Mouse (Mus musculus) brown adipose tissue, adult 24 weeks (tissue): ENCODE data around the gene Itgb5. TPM values are rescaled to one million over a fixed set of nuclear protein-coding genes. Genes with fewer than 3 reads are reported as not detected.

Experiments
- H3K27ac ChIP-seq: fragments of 200-500 bp; replicated peaks from 2 replicates; pipeline ENCODE4 v1.5.1; 2012; ENCODE audit warnings: low read depth, mild to moderate bottlenecking, low read length
- H3K4me1 ChIP-seq: fragments of 200-500 bp; 2 replicates; pipeline ENCODE4 v1.6.1; 2012; ENCODE audit warnings: low read length, mixed read lengths; ENCODE audit not compliant: control insufficient read depth, insufficient read depth, insufficient read length
- H3K4me3 ChIP-seq: fragments of 200-500 bp; 2 replicates; pipeline ENCODE4 v1.5.1; 2012; ENCODE audit warnings: low read depth, mild to moderate bottlenecking, low read length, moderate library complexity; ENCODE audit not compliant: insufficient read depth
- polyA plus RNA-seq: library from polyadenylated mRNA; stranded (reverse); fragments of >200 nt; gene quantifications from 2 replicates; pipeline ENCODE4 v1.2.4, GENCODE M21; 2012; ENCODE audit not compliant: missing spikeins, insufficient read depth, insufficient read length

Gene Itgb5
- polyA plus RNA-seq, 1 experiment: 42.1 TPM

DNA sequence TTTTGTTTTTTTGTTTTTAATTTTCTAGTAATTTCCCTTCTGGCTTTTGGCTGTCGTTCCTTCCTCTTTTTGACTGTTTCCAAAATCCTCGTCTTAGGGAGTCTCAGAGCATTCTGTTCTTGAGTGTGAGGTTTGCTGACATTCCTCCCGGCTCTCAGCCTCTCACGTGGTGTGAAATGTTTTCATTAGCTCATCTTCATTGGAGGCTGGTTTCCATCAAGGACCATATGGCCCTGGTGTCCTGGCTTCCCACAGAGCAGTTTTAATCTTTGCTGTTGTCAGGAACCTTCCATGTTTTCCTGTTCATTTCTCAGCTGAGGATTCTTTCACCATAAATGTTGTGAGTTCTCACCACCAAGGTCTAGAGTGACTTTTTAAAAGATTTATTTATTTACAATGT is 50.1 kb downstream of the Itgb5 start:
- no peak overlapping the region for H3K4me3 ChIP-seq
- H3K4me1 ChIP-seq: peaks cover 18% of the 10 kb centered on the region
- no peak overlapping the region for H3K27ac ChIP-seq

GRCm38 (mm10) chr16:33880765-33881164 is 51.3 kb downstream of the Itgb5 start:
- H3K4me1 ChIP-seq: peaks cover 28% of the 10 kb centered on the region
- H3K27ac ChIP-seq: 0 out of 2 replicates have a peak overlapping the region, but pooled peaks have one; percentile 8
- no peak overlapping the region for H3K4me3 ChIP-seq

DNA sequence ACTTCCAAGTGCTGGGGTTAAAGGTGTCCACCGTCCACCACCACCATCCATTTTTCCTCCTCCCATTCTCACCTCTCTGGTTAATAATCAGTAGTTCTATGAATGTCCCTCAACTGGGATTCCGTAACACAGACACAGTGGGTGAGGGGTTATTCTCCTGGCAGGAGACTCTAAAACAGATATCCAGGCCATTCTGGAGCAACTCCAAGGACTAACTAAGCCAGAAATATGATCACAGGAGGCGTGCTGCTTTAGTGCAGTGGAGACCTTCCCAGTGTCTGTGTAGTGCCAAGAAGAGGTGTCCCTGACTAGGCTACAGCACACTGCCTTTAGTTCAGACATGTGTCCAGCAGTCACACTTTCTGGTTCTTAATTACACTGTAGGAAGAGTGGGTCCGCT is 53.1 kb downstream of the Itgb5 start:
- peaks cover 39% of the 10 kb centered on the region for H3K4me1 ChIP-seq
- H3K27ac ChIP-seq: no peak overlapping the region
- H3K4me3 ChIP-seq: no peak overlapping the region

DNA sequence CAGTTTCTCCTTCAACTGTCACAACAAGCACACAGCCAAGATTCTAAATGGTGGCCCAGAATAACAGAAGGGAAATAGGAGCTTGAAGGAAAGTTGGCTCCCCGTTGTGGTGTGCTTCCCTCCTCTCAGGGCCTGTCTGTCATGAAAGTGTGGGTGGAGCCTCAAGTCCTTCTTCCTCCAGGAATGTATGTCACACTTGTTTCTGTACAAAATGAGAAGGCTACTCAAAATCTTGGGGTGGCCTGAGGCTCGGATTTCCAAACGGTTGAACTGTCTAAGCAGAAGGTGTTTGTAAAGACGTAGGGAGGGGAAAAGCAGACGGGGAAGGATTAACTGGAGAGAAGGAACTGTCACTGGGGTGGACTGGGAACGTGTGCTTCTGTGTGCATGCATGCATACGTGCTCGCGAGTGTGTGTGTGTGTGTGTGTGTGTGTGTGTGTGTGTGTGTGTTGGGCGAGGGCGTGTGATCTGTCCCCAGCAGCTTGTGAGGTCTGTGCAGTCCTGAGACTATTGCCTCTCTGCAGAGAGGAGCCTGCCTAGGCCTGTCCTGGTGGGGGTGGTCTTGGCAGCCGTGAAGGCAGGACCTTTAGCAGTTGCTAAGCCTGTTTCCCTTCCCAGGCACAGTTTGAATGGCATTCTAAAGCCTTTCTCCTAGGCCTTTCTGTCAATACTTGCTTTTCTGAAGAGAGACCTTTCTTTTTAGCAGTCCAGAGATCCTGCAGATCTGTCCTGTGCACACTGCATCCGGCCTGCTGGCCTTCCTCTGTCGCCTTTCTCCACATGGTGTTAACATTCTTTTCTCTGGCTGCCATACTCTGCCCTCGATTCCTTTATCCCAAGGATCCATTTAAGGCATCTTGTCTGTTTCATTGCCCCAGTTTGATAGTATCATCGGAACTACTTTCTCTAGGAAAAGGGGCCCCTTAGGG is 53.8 kb downstream of the Itgb5 start:
- Histone ChIP-seq H3K4me1 (peaks cover 36% of the 10 kb centered on the region), H3K27ac (no peak overlapping the region; the same call in 1 of the 2 replicates), H3K4me3 (no peak overlapping the region)

GRCm38 (mm10) chr16:33884201-33884600 is 54.7 kb downstream of the Itgb5 start:
- H3K4me3 ChIP-seq: no peak overlapping the region
- peaks cover 34% of the 10 kb centered on the region for H3K4me1 ChIP-seq
- peak overlapping the region; percentile 30; the same call in 1 of the 2 replicates for H3K27ac ChIP-seq

GRCm38 (mm10) chr16:33885021-33885471 is 55.6 kb downstream of the Itgb5 start:
- H3K4me3 ChIP-seq: no peak overlapping the region
- H3K27ac ChIP-seq: peak overlapping the region; percentile 46

DNA sequence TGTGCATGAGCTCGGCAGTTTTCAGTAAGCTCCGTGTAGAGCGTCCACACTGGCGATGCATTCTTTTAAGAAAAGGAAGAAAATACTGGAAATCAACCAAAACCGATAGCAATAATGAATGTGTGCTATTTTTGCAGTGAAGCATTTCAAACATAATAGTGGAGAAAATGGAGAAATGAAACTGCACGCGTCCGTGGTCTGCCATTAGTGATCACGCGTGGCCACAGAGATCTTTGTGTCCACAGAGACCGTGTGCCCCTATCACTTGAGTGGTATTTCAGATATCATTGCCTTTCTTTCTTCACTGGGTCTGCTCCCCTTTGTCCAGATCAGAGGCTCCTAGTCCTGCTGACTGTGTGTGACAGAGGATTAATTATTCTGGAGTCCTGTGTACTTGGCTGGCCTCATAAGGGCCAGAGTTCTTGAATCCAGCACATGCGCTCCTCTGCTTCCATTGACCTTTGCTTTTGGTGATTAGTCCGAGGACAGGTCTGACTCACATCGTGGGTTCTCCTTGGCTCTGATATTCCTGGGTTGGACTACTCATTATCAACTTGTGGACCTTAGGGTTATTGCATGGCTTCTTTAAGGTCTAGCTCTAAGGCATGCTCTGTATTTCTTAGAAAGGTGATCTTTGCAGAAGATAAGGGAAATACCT is 56.3 kb downstream of the Itgb5 start:
- Histone ChIP-seq H3K4me1 (peaks cover 34% of the 10 kb centered on the region), H3K4me3 (no peak overlapping the region), H3K27ac (peak overlapping the region; percentile 12)

More at GRCm38 (mm10) chr16:33885021-33885471, 55.6 kb downstream of the Itgb5 start:
- H3K4me1 ChIP-seq: peaks cover 34% of the 10 kb centered on the region

DNA sequence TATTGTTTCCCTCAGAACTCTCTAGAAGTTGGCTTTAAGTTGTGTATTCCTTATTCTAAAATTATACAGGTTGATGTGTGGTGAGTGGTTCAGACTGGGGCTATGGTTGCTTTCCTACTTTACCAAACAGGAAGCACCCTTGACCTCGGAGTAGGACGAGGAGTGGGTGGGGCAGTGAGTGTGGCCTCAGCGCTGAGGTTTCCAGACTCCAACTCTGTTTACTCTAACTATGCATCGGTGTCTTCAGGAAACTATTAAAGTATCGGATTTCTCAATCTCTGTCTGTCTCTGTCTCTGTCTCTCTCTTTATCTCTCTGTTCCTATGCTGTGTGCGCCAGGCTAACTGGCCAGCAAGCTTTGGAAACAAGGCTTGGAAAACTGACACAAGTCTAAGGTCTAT is 57.2 kb downstream of the Itgb5 start:
- Histone ChIP-seq H3K4me1 (peaks cover 43% of the 10 kb centered on the region), H3K27ac (peak overlapping the region; percentile 47), H3K4me3 (no peak overlapping the region)

DNA sequence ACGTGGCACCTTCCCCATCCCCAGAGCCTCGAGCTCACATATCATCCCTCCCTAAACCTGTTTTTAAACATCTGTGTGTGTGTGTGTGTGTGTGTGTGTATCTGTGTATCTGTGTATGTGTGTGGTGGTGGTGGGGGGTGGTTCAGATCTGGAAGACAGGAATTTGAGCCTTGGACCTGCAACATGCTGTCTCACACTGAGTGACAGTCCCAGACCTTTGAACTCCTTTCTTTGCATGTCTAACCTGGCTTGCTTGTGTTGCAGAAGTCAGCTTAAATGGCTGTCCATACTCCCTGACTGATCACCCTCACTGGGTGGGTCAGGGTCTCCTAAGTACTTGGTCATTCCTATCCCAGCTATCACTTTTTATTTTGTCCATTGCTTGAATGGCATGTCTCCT is 58.5 kb downstream of the Itgb5 start:
- no peak overlapping the region for H3K27ac ChIP-seq
- no peak overlapping the region for H3K4me3 ChIP-seq
- H3K4me1 ChIP-seq: peaks cover 53% of the 10 kb centered on the region

DNA sequence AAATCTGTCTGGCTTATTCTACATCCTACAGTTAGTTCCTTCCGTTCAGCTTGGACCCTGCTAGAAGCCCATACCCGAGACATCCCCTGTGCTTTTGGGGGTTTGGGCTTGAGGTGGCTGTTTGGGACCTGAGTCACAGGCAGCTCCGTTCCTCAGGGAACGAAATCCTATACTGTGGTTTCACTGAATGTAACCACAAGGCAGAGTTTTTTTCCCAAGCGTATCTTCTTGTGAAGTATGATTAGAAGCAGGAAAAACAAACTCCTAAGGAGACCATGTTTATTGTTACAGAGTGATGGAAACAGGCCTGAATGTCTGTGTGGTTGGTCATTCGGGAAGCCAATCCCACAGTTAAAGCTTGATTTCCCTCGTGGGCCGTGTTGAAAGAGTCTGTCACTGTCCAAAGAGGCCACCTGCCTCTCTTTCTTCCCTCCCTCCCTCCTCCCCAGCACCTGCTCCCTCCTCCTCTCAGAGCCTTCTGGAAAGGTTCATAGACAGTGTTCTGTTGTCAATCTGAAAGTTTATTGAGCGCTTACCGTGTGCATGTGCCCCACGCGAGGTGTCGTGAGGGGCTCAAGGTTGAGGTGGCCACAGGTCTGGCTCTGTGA is 59.6 kb downstream of the Itgb5 start:
- H3K4me1 ChIP-seq: peaks cover 43% of the 10 kb centered on the region
- H3K4me3 ChIP-seq: no peak overlapping the region
- H3K27ac ChIP-seq: no peak overlapping the region

- peak overlapping the region; percentile 92 for H3K27ac ChIP-seq
- peaks cover 33% of the 10 kb centered on the region for H3K4me1 ChIP-seq
- no peak overlapping the region for H3K4me3 ChIP-seq
Observed at GRCm38 (mm10) chr16:33891099-33891498, 61.6 kb downstream of the Itgb5 start.

DNA sequence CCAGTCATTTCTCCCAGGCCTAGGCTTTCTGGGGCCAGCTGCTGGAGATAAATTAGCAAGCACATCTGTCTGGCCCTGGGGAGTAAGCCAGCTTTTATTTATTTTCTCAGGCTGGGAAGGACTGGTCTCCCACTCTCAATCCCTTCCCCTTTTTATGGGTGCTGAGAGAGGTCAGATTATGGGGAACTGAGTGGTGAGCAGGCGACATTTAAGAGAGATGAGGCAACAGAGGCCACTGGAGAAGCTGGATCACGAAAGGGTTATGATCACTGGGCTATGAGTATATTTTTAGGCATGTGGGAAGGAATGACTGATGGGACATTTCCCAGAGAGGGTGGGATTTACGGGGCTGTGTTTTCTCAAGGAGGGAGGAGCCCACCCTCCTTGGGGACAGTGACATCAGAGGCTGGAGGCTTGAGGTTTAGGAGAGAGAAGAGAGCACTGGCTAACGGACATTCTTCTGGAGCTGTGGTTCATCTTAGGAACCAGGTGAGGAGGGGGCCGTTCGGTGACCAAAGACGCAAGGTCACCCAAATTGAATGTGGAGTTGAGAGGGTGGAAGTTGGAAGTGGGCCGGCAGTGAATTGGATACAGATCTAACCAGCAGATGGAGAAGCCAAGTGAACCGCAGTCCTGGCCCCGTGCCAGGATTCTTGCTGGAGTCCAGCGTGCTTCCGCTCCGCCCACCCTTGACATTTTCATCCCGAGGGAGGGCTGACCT is 62.3 kb downstream of the Itgb5 start:
- H3K27ac ChIP-seq: peak overlapping the region; percentile 92
- H3K4me3 ChIP-seq: peak overlapping the region; percentile 48
- peaks cover 28% of the 10 kb centered on the region for H3K4me1 ChIP-seq

GRCm38 (mm10) chr16:33892539-33892938 is 63.1 kb downstream of the Itgb5 start:
- H3K4me1 ChIP-seq: peaks cover 25% of the 10 kb centered on the region
- H3K4me3 ChIP-seq: peak overlapping the region; percentile 48
- peak overlapping the region; percentile 87 for H3K27ac ChIP-seq

GRCm38 (mm10) chr16:33893796-33894195 is 64.3 kb downstream of the Itgb5 start:
- Histone ChIP-seq H3K4me3 (no peak overlapping the region), H3K4me1 (peaks cover 25% of the 10 kb centered on the region), H3K27ac (no peak overlapping the region)
